29 mouse cellular contexts compared by ENCODE assay signal in the genomic region with DNA sequence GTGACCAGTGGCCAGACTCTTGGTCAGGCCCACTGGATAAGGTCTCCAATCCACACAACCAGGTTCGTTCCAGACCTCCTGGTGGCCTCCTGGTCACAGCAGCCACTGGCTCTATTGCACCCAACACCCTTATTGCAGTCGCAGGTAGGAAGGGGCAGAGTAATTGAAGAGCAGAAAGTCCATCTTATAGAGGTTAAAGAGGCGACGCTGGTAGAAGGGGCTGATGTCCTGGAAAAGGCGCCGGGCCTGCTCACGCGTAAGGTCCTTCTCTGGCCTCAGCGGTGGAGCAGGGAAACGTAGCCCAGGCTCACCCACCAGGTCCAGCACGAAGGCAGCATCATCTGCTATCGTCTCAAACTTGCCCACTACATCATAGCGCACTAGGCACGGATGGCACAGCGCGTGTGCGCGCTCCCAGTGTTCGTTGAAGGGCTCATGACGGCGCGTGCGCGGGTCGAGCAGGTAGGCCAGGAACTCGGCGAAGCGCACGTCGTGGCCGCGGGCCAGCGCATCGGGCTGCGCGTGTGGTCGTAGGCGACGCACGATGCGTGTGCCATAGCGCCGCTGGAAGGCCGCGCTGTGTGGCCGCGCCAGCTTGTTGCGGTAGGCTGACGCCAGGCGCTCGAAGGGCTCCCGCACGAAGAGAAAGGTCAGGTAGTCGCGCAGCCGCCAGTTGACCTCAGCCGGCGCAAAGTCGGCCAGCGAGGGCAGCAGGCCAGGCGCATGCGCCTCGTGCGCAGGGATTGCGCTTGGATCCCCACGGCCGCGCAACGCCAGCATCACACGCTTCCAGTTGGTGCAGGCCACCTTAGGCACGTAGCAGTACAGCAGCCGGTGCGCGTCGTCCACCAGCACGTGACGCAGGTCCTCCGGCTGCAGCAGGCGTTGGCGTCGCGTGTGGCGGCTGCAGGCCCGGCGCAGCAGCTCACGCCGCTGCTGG. TPM values are rescaled to one million over a fixed set of nuclear protein-coding genes. Genes with fewer than 3 reads are reported as not detected.
A peak's percentile ranks its signal among the peaks of the same experiment; 100 is the strongest.
DNase-seq lines count a peak whose midpoint lies in the region; ATAC-seq and TF ChIP-seq lines count a peak whose summit lies in the region.
"Had no signal": no experiment of that assay in that cellular context is flagged by ENCODE, and none has a peak within 500 bp of the region (broad histone marks: within the 10 kb centered on the region; RNA-seq: fewer than 3 reads in every experiment).

No protein-coding gene starts in this region.

- no peaks in the 10 kb centered on the region for H3K36me3 ChIP-seq in heart, embryonic 10.5 days
- H3K36me3 ChIP-seq in heart, embryonic 12.5 days: no peaks in the 10 kb centered on the region
- H3K36me3 ChIP-seq in megakaryocyte, embryonic 14.5 days (replicated peaks; ENCODE audit: low read length): no peaks in the 10 kb centered on the region
- no peaks in the 10 kb centered on the region for H3K36me3 ChIP-seq in G1E (replicated peaks)
- H3K36me3 ChIP-seq: embryonic facial prominence, embryonic 12.5 days; heart, embryonic 13.5 days; hindbrain, embryonic 13.5 days; limb, embryonic 12.5 days; stomach, embryonic 15.5 days had no signal

- TF ChIP-seq CTCF in G1E (IDR thresholded peaks at IDR 0.05; ENCODE audit: low read depth, low read length): no peak

- no peak for ATAC-seq in heart, embryonic 12.5 days (ENCODE audit: insufficient number of reproducible peaks, low FRiP score)
- no peak for ATAC-seq in megakaryocyte, adult 5-6 weeks (ENCODE audit: poor library complexity, severe bottlenecking)
- no peak for ATAC-seq in G1E (ENCODE audit: extremely low read depth, insufficient number of reproducible peaks, low FRiP score, poor library complexity, severe bottlenecking)
- ATAC-seq: forebrain, embryonic 14.5 days; liver, postnatal 0 days had no signal

- no peak overlapping the region for H3K9ac ChIP-seq in heart, embryonic 12.5 days
- H3K9ac ChIP-seq: embryonic facial prominence, embryonic 12.5 days; heart, embryonic 13.5 days; hindbrain, embryonic 13.5 days; limb, embryonic 12.5 days; liver, postnatal 0 days; stomach, embryonic 15.5 days had no signal

- H3K4me3 ChIP-seq in heart, embryonic 10.5 days: no peak overlapping the region
- no peak overlapping the region for H3K4me3 ChIP-seq in heart, embryonic 12.5 days
- H3K4me3 ChIP-seq in megakaryocyte, embryonic 14.5 days (replicated peaks): peak overlapping the region; percentile 56
- peak overlapping the region; percentile 30 for H3K4me3 ChIP-seq in G1E (ENCODE audit: low read depth, low read length)
- H3K4me3 ChIP-seq: embryonic facial prominence, embryonic 12.5 days; heart, embryonic 13.5 days; hindbrain, embryonic 13.5 days; layer of hippocampus, adult 2 months; limb, embryonic 12.5 days; stomach, embryonic 15.5 days had no signal

- H3K27ac ChIP-seq in heart, embryonic 10.5 days: no peak overlapping the region
- no peak overlapping the region for H3K27ac ChIP-seq in heart, embryonic 12.5 days (ENCODE audit: poor library complexity, severe bottlenecking)
- H3K27ac ChIP-seq: embryonic facial prominence, embryonic 12.5 days; heart, embryonic 13.5 days; hindbrain, embryonic 13.5 days; layer of hippocampus, adult 2 months; limb, embryonic 12.5 days; stomach, embryonic 15.5 days had no signal

- H3K9me3 ChIP-seq in heart, embryonic 10.5 days: peaks cover 11% of the 10 kb centered on the region
- H3K9me3 ChIP-seq in heart, embryonic 12.5 days (replicated peaks): peaks cover 12% of the 10 kb centered on the region
- peaks cover 17% of the 10 kb centered on the region for H3K9me3 ChIP-seq in megakaryocyte, embryonic 14.5 days
- H3K9me3 ChIP-seq in G1E (replicated peaks): no peaks in the 10 kb centered on the region
- H3K9me3 ChIP-seq: stomach, embryonic 15.5 days had no signal

- H3K27me3 ChIP-seq in heart, embryonic 10.5 days (ENCODE audit: insufficient read depth, poor library complexity, severe bottlenecking): 0 out of 2 replicates have a peak, but pooled peaks cover 5% of the 10 kb centered on the region
- peaks cover 13% of the 10 kb centered on the region; the same call in 1 of the 2 replicates for H3K27me3 ChIP-seq in heart, embryonic 12.5 days (replicated peaks)
- peaks cover 12% of the 10 kb centered on the region for H3K27me3 ChIP-seq in megakaryocyte, embryonic 14.5 days (replicated peaks)
- peaks cover 3% of the 10 kb centered on the region; the same call in 1 of the 2 replicates for H3K27me3 ChIP-seq in G1E (ENCODE audit: insufficient read depth, low read length)
- H3K27me3 ChIP-seq: embryonic facial prominence, embryonic 12.5 days; hindbrain, embryonic 13.5 days; limb, embryonic 12.5 days; stomach, embryonic 15.5 days had no signal

- peak; percentile 69 for DNase-seq in heart, embryonic 10.5 days (ENCODE audit: low spot score)
- DNase-seq in G1E (ENCODE audit: low spot score): no peak
- peak; percentile 31 for DNase-seq in testis, postnatal 14 days (ENCODE audit: low spot score)
- no peak for DNase-seq in layer of hippocampus, adult 18-20 months (ENCODE audit: low spot score in 2 of 2)
- DNase-seq: adrenal gland, adult 2 months; cerebellum, adult 11-12 months; cerebellum, postnatal 14 days; kidney, adult 18-20 months; kidney, postnatal 10 days; liver, postnatal 0 days; lung, postnatal 14 days; right cerebral cortex, postnatal 4 days had no signal

- H3K4me1 ChIP-seq in heart, embryonic 10.5 days: no peaks in the 10 kb centered on the region
- H3K4me1 ChIP-seq in heart, embryonic 12.5 days (replicated peaks): no peaks in the 10 kb centered on the region
- H3K4me1 ChIP-seq in megakaryocyte, embryonic 14.5 days: no peaks in the 10 kb centered on the region; the same call in 1 of the 2 replicates
- H3K4me1 ChIP-seq in G1E (ENCODE audit: insufficient read depth, low read depth, low read length): no peaks in the 10 kb centered on the region; the same call in 1 of the 2 replicates
- H3K4me1 ChIP-seq: embryonic facial prominence, embryonic 12.5 days; heart, embryonic 13.5 days; hindbrain, embryonic 13.5 days; limb, embryonic 12.5 days; stomach, embryonic 15.5 days had no signal

- H3K4me2 ChIP-seq in heart, embryonic 12.5 days: no peak overlapping the region
- H3K4me2 ChIP-seq: embryonic facial prominence, embryonic 12.5 days; heart, embryonic 13.5 days; hindbrain, embryonic 13.5 days; limb, embryonic 12.5 days; liver, embryonic 11.5 days; stomach, embryonic 15.5 days had no signal

- 78% methylated on average over 87 of the region's 87 CpGs for WGBS in heart, embryonic 10.5 days
- 78% methylated on average over 87 of the region's 87 CpGs for WGBS in heart, embryonic 12.5 days

RNA-seq across cellular contexts. Expression of gene BC048671, which starts 8.1 kb away (rescaled TPM):
- polyA plus RNA-seq in heart, embryonic 10.5 days (2016; fragmentation: Nextera tagmentation; extraction: Ambion mirVana): not detected in 2 replicates
- polyA plus RNA-seq in heart, embryonic 12.5 days (2016; fragmentation: Nextera tagmentation; extraction: Ambion mirVana): not detected in 2 replicates
- not detected in 2 replicates for polyA plus RNA-seq in megakaryocyte, embryonic 14.5 days (2012; ENCODE audit: insufficient read depth, low replicate concordance)
- total RNA-seq in megakaryocyte, adult 5-6 weeks (2015): not detected in 2 replicates
- not detected in 2 replicates for total RNA-seq in megakaryocyte, adult 5-6 weeks (2017)
- total RNA-seq in G1E (2014; fragmentation: Nextera tagmentation): not detected in 2 replicates
- total RNA-seq in G1E (2017): not detected in 2 replicates
- not detected in 2 replicates for polyA plus RNA-seq in G1E (2012)
- not detected for total RNA-seq in layer of hippocampus, adult 18-20 months (2021)
- total RNA-seq: adrenal gland, adult 2 months; gastrocnemius, adult 8-10 months; heart, postnatal 25 days; layer of hippocampus, adult 2 months; layer of hippocampus, postnatal 25 days; midbrain, postnatal 0 days had no signal
- polyA plus RNA-seq: adrenal gland, adult 2 months; embryonic facial prominence, embryonic 12.5 days; forebrain, embryonic 14.5 days; heart, embryonic 13.5 days; hindbrain, embryonic 13.5 days; limb, embryonic 12.5 days; liver, embryonic 11.5 days; liver, postnatal 0 days; midbrain, postnatal 0 days; neural tube, embryonic 14.5 days; stomach, embryonic 15.5 days; thymus, postnatal 0 days had no signal

RNA-seq across cellular contexts. Expression of gene Chst13, which starts 15.9 kb away (rescaled TPM):
- polyA plus RNA-seq in heart, embryonic 10.5 days (2016; fragmentation: Nextera tagmentation; extraction: Ambion mirVana): 0.44 and 1.6 TPM in 2 replicates
- polyA plus RNA-seq in heart, embryonic 12.5 days (2016; fragmentation: Nextera tagmentation; extraction: Ambion mirVana): 0.10 TPM in 1 of 2 replicates, not detected in the other
- polyA plus RNA-seq in megakaryocyte, embryonic 14.5 days (2012; ENCODE audit: insufficient read depth, low replicate concordance): 0.13 TPM in 1 of 2 replicates, not detected in the other
- 9.0 and 12.4 TPM in 2 replicates for total RNA-seq in megakaryocyte, adult 5-6 weeks (2015)
- 4.4 and 6.3 TPM in 2 replicates for total RNA-seq in megakaryocyte, adult 5-6 weeks (2017)
- total RNA-seq in G1E (2014; fragmentation: Nextera tagmentation) (not detected in 2 replicates), G1E (2017) (0.11 TPM in 1 of 2 replicates, not detected in the other)
- 0.03 TPM in 1 of 2 replicates, not detected in the other for polyA plus RNA-seq in G1E (2012)
- not detected for total RNA-seq in layer of hippocampus, adult 18-20 months (2021)
- total RNA-seq: adrenal gland, adult 2 months; gastrocnemius, adult 8-10 months; heart, postnatal 25 days; layer of hippocampus, adult 2 months; layer of hippocampus, postnatal 25 days; midbrain, postnatal 0 days had no signal
- polyA plus RNA-seq: forebrain, embryonic 14.5 days; heart, embryonic 13.5 days; limb, embryonic 12.5 days had no signal

RNA-seq across cellular contexts. Expression of gene Uroc1, which starts 24.0 kb away (rescaled TPM):
- polyA plus RNA-seq in heart, embryonic 10.5 days (2016; fragmentation: Nextera tagmentation; extraction: Ambion mirVana): 0.21 TPM in 1 of 2 replicates, not detected in the other
- polyA plus RNA-seq in heart, embryonic 12.5 days (2016; fragmentation: Nextera tagmentation; extraction: Ambion mirVana): not detected in 2 replicates
- polyA plus RNA-seq in megakaryocyte, embryonic 14.5 days (2012; ENCODE audit: insufficient read depth, low replicate concordance): not detected in 2 replicates
- not detected in 2 replicates for total RNA-seq in megakaryocyte, adult 5-6 weeks (2015)
- total RNA-seq in megakaryocyte, adult 5-6 weeks (2017): not detected in 2 replicates
- total RNA-seq in G1E (2014; fragmentation: Nextera tagmentation) (not detected in 2 replicates), G1E (2017) (not detected in 2 replicates)
- not detected in 2 replicates for polyA plus RNA-seq in G1E (2012)
- total RNA-seq in layer of hippocampus, adult 18-20 months (2021): not detected
- total RNA-seq: heart, postnatal 25 days; layer of hippocampus, adult 2 months; layer of hippocampus, postnatal 25 days; midbrain, postnatal 0 days had no signal
- polyA plus RNA-seq: embryonic facial prominence, embryonic 12.5 days; forebrain, embryonic 14.5 days; hindbrain, embryonic 13.5 days; midbrain, postnatal 0 days; neural tube, embryonic 14.5 days had no signal

Comparison
In these comparisons a context has a peak if more than half of its experiments do, and no peak if none do; other contexts are left out.
1. DNase-seq: peak in heart, embryonic 10.5 days (single experiment) and testis, postnatal 14 days (single experiment); none in G1E (single experiment) and layer of hippocampus, adult 18-20 months (0 of 2).
2. H3K4me3 ChIP-seq: peak in megakaryocyte, embryonic 14.5 days (single experiment) and G1E (single experiment); none in heart, embryonic 10.5 days (single experiment) and heart, embryonic 12.5 days (single experiment).